Mouse (Mus musculus) myocyte (in vitro differentiated cells): Measurements from ENCODE around the gene Shank2. TPM values are rescaled to one million over a fixed set of nuclear protein-coding genes. Genes with fewer than 3 reads are reported as not detected.

Experiments
- H3K27me3 ChIP-seq: one replicate; pipeline ENCODE4 v1.6.1; 2011; ENCODE audit not compliant: control insufficient read depth, insufficient read depth, insufficient read length
- H3K36me3 ChIP-seq: one replicate; pipeline ENCODE4 v1.6.1; 2011; ENCODE audit not compliant: control insufficient read depth, insufficient read depth
- H3K4me2 ChIP-seq: one replicate; pipeline ENCODE4 v1.6.1; 2011; ENCODE audit warnings: low read depth, control low read depth
- H3K4me3 ChIP-seq: one replicate; pipeline ENCODE4 v1.5.1; 2011; ENCODE audit warnings: mild to moderate bottlenecking, control low read depth, moderate library complexity
- H3K79me2 ChIP-seq: one replicate; pipeline ENCODE4 v1.6.1; 2011; ENCODE audit not compliant: control insufficient read depth, insufficient read depth
- H3ac ChIP-seq: one replicate; pipeline ENCODE4 v1.6.1; 2011; ENCODE audit not compliant: control insufficient read depth, insufficient read length
- CEBPB ChIP-seq: IDR thresholded peaks from 2 replicates; pipeline ENCODE4 v1.6.1; 2011; ENCODE audit warnings: mild to moderate bottlenecking, moderate library complexity; ENCODE audit not compliant: poor library complexity, insufficient read depth, severe bottlenecking
- E2F4 ChIP-seq: IDR thresholded peaks from one replicate; pipeline ENCODE4 v1.6.1; 2011; ENCODE audit warnings: mild to moderate bottlenecking, control low read depth, moderate library complexity; ENCODE audit not compliant: insufficient read depth
- MAX ChIP-seq: IDR thresholded peaks from one replicate; pipeline ENCODE4 v1.6.1; 2011; ENCODE audit warnings: low read depth, mild to moderate bottlenecking, control low read depth
- MYOD1 ChIP-seq, 3 experiments: IDR thresholded peaks; one replicate each; pipeline ENCODE4 v1.6.1; 2011; ENCODE audit warnings: control low read depth in 2 of 3, low read depth in 2 of 3, mild to moderate bottlenecking in 2 of 3, moderate library complexity in 1 of 3; ENCODE audit not compliant: insufficient read length in 2 of 3, control insufficient read depth in 1 of 3
- MYOG ChIP-seq, 3 experiments: IDR thresholded peaks; one replicate each; pipeline ENCODE4 v1.6.1; 2011; ENCODE audit warnings: control low read depth in 2 of 3, low read depth in 2 of 3, mild to moderate bottlenecking in 2 of 3; ENCODE audit not compliant: insufficient read length in 2 of 3, control insufficient read depth in 1 of 3, insufficient read depth in 1 of 3
- POLR2A ChIP-seq: IDR thresholded peaks from one replicate; pipeline ENCODE4 v1.6.1; 2011; ENCODE audit warnings: low read depth, mild to moderate bottlenecking, control low read depth, moderate library complexity; ENCODE audit not compliant: insufficient read length
- POLR2AphosphoS2 ChIP-seq: IDR thresholded peaks from one replicate; pipeline ENCODE4 v1.6.1; 2011; ENCODE audit warnings: low read depth, control low read depth; ENCODE audit not compliant: insufficient read length
- REST ChIP-seq: IDR thresholded peaks from one replicate; pipeline ENCODE4 v1.6.1; 2011; ENCODE audit warnings: mild to moderate bottlenecking, control low read depth, moderate library complexity; ENCODE audit not compliant: insufficient read depth, insufficient read length
- SRF ChIP-seq: IDR thresholded peaks from one replicate; pipeline ENCODE4 v1.6.1; 2011; ENCODE audit warnings: low read depth; ENCODE audit not compliant: control insufficient read depth, insufficient read length
- TCF12 ChIP-seq: IDR thresholded peaks from one replicate; pipeline ENCODE4 v1.6.1; 2011; ENCODE audit warnings: mild to moderate bottlenecking, control low read depth; ENCODE audit not compliant: poor library complexity, insufficient read depth, severe bottlenecking
- TCF3 ChIP-seq: IDR thresholded peaks from one replicate; pipeline ENCODE4 v1.6.1; 2011; ENCODE audit warnings: low read depth, control low read depth; ENCODE audit not compliant: insufficient read length
- USF1 ChIP-seq: IDR thresholded peaks from one replicate; pipeline ENCODE4 v1.6.1; 2011; ENCODE audit warnings: low read depth, mild to moderate bottlenecking, control low read depth, moderate library complexity
- polyA plus RNA-seq: library from polyadenylated mRNA; unstranded; fragments of >200 nt; fragmentation: generic; extraction: Trizol; gene quantifications from one replicate; pipeline ENCODE4 v1.2.1, GENCODE M21; 2012; ENCODE audit warnings: missing spikeins

Gene Shank2
- polyA plus RNA-seq, 1 experiment = 0.07 TPM

GRCm38 (mm10) chr7:144248686-144249422 is 247.1 kb downstream of the Shank2 start:
- no peak overlapping the region for H3ac ChIP-seq

GRCm38 (mm10) chr7:144250791-144251190 is 249.1 kb downstream of the Shank2 start:
- no peak overlapping the region for H3K4me3 ChIP-seq
- H3K36me3 ChIP-seq = no peaks in the 10 kb centered on the region
- H3K79me2 ChIP-seq = no peaks in the 10 kb centered on the region
- TF ChIP-seq TCF12 = no peak
- no peak for TF ChIP-seq TCF3
- TF ChIP-seq USF1 = no peak
- no peak for TF ChIP-seq REST
- TF ChIP-seq POLR2AphosphoS2 = no peak
- TF ChIP-seq SRF = no peak
- no peak for TF ChIP-seq MAX
- no peak for TF ChIP-seq MYOG (IDR thresholded peaks at IDR 0.05; ENCODE audit: control insufficient read depth in 1 of 3, insufficient read depth in 1 of 3, insufficient read length in 2 of 3, low read depth in 2 of 3)
- no peak for TF ChIP-seq CEBPB
- TF ChIP-seq POLR2A = no peak
- no peak for TF ChIP-seq E2F4
- no peaks in the 10 kb centered on the region for H3K27me3 ChIP-seq
- no peak overlapping the region for H3K4me2 ChIP-seq
- no peak overlapping the region for H3ac ChIP-seq

More at GRCm38 (mm10) chr7:144248686-144249422, 247.1 kb downstream of the Shank2 start:
- Histone ChIP-seq H3K4me3 (no peak overlapping the region), H3K36me3 (no peaks in the 10 kb centered on the region), H3K79me2 (no peaks in the 10 kb centered on the region), H3K27me3 (no peaks in the 10 kb centered on the region), H3K4me2 (no peak overlapping the region)
- TF ChIP-seq SRF (no peak), TCF3 (no peak), MYOG (IDR thresholded peaks at IDR 0.05; ENCODE audit: control insufficient read depth in 1 of 3, insufficient read depth in 1 of 3, insufficient read length in 2 of 3, low read depth in 2 of 3) (no peak), MYOD1 (IDR thresholded peaks at IDR 0.05; ENCODE audit: control insufficient read depth in 1 of 3, insufficient read length in 2 of 3, low read depth in 2 of 3) (no peak), POLR2AphosphoS2 (no peak), CEBPB (no peak), USF1 (no peak), E2F4 (no peak), TCF12 (no peak), MAX (no peak), REST (no peak), POLR2A (no peak)

GRCm38 (mm10) chr7:144251250-144251649 is 249.5 kb downstream of the Shank2 start:
- H3ac ChIP-seq = no peak overlapping the region
- H3K36me3 ChIP-seq = no peaks in the 10 kb centered on the region
- no peaks in the 10 kb centered on the region for H3K79me2 ChIP-seq
- no peak overlapping the region for H3K4me2 ChIP-seq
- no peaks in the 10 kb centered on the region for H3K27me3 ChIP-seq
- no peak overlapping the region for H3K4me3 ChIP-seq
- TF ChIP-seq TCF3 = no peak
- TF ChIP-seq TCF12 = no peak
- TF ChIP-seq SRF = no peak
- TF ChIP-seq MAX = no peak
- TF ChIP-seq MYOG (IDR thresholded peaks at IDR 0.05; ENCODE audit: control insufficient read depth in 1 of 3, insufficient read depth in 1 of 3, insufficient read length in 2 of 3, low read depth in 2 of 3) = no peak
- TF ChIP-seq MYOD1 (IDR thresholded peaks at IDR 0.05; ENCODE audit: control insufficient read depth in 1 of 3, insufficient read length in 2 of 3, low read depth in 2 of 3) = no peak
- no peak for TF ChIP-seq REST
- no peak for TF ChIP-seq USF1
- no peak for TF ChIP-seq POLR2AphosphoS2
- no peak for TF ChIP-seq CEBPB

- Histone ChIP-seq H3K27me3 (peaks cover 5% of the 10 kb centered on the region), H3K4me2 (no peak overlapping the region), H3K36me3 (no peaks in the 10 kb centered on the region), H3K4me3 (no peak overlapping the region), H3ac (no peak overlapping the region), H3K79me2 (no peaks in the 10 kb centered on the region)
- no peak for TF ChIP-seq SRF
- no peak for TF ChIP-seq TCF3
- no peak for TF ChIP-seq MAX
- TF ChIP-seq MYOD1 (IDR thresholded peaks at IDR 0.05; ENCODE audit: control insufficient read depth in 1 of 3, insufficient read length in 2 of 3, low read depth in 2 of 3) = no peak
- TF ChIP-seq TCF12 = no peak
- no peak for TF ChIP-seq USF1
- no peak for TF ChIP-seq MYOG (IDR thresholded peaks at IDR 0.05; ENCODE audit: control insufficient read depth in 1 of 3, insufficient read depth in 1 of 3, insufficient read length in 2 of 3, low read depth in 2 of 3)
- no peak for TF ChIP-seq E2F4
- no peak for TF ChIP-seq REST
- TF ChIP-seq CEBPB = no peak
- TF ChIP-seq POLR2A = no peak
- no peak for TF ChIP-seq POLR2AphosphoS2
These were observed 253.0 kb downstream of the Shank2 start for GRCm38 (mm10) chr7:144254674-144255246.
